Mouse (Mus musculus) heart, adult 18-20 months (tissue): Measurements from ENCODE around the gene Prdm16. TPM values are rescaled to one million over a fixed set of nuclear protein-coding genes. Genes with fewer than 3 reads are reported as not detected.

Experiments
- DNase-seq, 2 experiments: peaks; one replicate each; pipeline ENCODE4 v3.0.0; 2021 to 2022; ENCODE audit warnings: mixed read lengths in 1 of 2
- total RNA-seq, 2 experiments: library from RNA; stranded (reverse); gene quantifications; 2 replicates each; pipeline ENCODE4 v1.2.3; 2021

Gene Prdm16
- total RNA-seq, 2 experiments from 2014 or later = 10.2 to 10.4 TPM

DNA sequence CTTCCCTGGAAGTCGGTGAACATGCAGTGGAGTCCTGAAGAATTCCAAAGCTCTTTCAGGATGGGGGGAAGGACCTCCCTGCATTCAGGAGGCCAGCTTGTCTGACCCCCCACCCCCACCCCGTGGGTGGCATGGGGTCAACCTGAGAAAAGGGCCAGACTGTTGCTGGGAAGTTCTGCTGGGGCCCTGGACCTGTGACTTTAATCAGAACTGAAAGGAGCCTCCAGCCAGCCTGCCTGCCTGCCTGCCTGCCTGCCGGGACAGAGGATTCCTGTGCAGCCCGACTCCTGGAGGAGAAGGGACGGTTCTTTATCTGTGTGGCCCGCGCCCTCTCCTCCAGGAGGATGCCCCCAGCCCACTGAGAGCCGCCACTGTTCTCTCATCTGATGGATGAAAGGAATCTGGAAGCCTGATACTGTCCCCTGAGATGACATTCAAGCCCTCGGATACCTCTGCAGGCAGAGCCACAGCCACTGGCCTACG lies 214.2 kb downstream of the Prdm16 start:
- no peak for DNase-seq

DNA sequence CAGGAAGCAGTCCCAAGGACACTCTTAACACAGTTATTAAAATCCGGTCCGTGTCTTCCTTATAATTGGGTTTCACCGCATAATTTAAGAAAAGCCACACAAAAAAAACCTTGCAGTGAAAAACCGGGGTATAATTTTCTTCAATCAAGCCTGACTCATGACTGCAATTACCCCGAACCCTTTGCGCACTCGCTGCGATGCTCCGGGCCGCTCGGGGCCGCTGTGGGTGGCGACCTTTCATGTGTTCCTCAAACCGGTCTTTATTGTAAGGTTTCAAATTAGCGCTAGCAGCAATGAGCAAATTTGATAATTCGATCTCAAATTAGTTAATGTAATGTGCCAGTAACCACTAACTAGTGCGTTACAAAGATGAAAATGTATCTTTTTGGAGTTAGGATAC lies 215.9 kb downstream of the Prdm16 start:
- DNase-seq = no peak

DNA sequence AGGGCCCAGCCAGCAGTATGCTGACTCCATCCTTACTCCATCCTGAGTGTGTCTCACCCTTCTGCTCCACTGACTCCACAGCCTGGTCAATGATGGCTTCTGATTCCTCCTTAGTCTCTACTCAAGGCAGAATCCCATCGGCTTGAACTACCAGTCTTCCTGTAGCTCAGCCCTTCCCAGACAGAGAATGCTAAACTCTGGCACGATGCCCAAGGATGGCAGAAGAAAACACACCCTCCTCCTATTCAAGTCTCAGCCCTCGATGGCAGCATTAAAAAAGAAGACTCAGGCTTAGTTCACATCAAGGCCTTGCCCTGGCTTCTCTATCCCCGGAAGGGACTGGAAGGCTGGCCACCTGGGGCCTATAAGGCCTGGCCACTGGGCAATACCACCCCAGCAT lies 216.9 kb downstream of the Prdm16 start:
- no peak for DNase-seq

DNA sequence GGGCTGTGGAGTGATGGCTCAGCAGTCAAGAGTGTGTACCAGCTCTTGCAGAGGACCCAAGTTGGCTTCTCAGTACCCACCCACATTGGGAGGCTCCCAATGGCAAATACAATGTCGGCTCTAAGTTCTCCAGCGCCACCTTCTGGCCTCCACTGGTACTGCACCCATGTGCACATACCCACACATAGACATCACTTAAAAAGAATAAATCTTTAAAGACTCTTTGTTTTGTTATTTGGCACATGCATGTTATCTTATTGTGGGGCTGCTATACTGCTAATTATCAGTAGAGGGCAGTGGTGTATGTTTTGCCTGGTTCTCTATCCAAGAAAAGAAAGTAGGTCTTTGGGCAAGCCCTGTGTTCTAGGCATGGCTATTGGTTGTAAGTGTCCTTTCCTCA lies 217.7 kb downstream of the Prdm16 start:
- no peak for DNase-seq

DNA sequence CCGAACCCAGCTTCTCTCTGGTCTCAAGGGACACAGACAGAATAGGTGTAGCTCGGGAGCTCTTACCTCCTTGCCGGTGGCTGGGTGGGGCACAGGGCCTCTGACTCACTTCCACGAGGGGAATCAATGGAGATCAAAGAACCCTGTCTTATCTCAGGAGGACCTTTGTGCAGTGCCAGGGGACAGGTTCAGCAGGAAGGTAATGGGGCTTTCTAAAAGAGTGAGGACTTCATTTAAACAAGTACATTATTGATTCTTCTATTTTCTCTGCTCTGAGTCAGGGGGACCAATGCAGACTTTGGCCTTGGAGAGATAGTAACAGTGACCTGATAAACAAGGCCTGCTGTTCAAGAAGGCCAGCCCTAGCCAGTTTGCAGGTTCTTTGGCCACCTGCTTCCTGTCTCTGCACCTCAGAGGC lies 218.3 kb downstream of the Prdm16 start:
- no peak for DNase-seq

DNA sequence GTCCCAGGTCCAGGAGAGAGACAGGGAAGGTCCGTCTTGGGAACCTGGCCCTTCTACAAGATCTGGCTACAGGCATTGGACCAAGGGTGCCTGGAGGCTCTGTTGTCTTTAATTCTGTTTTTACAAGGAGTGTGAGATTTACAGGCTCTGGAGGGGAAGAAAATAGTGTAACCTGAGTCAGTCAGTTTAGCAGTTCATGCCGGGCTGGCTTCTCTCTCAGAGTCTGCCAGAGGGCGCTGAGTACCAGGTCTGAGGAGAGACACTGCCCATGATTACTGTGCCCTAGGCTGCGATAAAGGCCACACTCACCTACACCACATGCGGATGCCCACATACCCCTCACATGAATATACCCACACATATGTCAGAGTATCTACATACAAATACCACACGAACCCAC lies 219.9 kb downstream of the Prdm16 start:
- no peak for DNase-seq

DNA sequence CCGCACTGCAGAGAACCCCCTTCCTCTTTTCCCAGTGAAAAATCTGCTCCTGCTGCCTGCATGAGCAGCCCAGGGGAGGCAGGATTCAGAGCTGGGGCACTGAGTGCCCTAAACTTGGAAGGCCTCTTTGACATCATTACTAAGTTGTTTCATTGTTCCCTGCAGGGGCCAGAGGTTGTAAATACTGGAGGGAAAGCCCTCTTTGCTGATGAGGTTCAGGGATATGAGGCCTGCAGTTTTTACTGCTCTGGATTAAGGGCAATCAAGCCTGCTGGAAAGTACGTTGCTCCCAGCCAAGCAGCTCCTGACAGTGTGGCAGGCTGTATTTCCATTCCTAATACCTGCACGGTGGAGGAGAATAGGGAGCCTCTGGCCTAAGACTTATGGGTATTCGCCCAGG lies 221.8 kb downstream of the Prdm16 start:
- DNase-seq = no peak

DNA sequence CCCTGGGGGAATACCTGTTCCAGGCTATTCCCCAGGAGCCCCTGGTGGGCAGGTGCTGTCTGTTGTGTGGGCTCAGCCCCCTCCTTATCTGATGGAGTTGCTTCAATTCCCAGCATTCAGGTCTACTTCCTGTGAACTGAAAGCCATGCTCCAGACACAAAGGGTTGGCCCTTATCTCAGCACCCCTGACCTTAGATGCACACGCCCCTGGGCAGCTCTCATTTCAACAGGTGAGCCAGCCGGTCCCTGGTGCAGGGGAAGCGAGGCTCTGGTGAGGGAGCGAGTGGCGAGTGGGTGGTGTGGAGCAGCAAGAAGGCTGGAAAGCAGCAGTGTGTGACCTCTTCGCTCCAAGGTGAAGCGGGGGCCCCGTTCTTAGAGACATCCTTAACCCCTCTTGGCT lies 226.1 kb downstream of the Prdm16 start:
- no peak for DNase-seq

DNA sequence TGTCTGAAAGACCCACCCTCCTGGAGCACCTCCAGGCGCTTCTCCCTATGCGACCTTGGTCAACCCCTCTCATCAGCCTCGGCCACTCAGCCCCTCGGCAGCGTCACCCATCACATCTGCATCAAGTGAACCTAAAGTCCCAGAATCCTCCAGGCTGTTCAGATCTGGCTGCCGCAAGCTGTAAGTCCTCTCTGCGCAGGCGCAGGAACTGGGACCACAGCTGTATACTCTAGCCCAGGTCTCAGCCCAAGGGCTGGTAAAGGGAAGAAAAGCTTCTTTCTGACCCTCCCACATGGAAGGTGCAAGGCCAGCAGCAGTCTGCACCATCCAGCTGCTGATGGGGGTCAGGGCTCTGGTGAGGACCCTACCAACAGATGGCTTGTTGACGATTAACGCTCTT lies 226.8 kb downstream of the Prdm16 start:
- no peak for DNase-seq

DNA sequence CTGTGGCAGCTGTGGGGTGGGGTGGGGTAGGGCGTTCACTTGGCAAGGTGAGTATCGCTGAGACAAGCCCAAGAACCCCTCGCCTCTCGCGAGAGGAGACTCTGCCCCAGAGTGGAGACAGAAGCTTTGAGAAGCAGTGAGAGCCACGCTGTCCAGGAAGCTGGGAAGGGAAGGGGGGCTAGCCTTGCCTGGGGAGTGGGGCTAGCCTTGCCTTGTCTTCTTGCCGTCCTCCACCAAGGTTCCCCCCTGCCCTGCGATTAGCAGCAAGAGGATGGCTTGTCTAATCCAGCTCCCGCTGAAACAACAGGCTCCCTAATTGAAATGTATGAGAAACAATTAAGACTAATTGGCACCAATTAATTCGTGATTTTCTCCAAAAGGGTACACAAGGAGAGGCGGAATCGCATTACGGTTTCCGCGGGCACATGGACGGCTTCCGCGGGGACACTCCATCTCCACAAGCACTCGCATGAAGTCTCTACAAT lies 227.4 kb downstream of the Prdm16 start:
- DNase-seq = no peak

DNA sequence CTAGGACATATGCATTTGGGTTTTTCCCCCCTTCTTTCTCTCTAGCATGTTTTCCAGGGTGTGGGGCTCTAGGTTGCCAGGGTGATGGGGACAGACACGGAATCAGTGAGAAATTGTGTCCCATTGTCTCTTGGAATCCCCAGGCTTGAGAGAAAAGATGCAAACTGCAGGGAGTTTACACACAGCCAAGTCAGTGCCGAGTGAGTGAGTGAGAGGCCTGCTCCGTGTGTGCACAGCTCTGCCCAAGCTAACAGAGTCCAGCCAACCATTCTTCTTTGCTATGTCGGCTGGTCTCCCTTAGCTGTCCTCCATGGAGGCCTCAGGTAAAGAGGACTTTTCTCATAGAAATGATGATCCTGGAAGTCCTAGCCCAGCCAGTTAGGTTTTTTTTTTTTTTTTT lies 233.7 kb downstream of the Prdm16 start:
- no peak for DNase-seq

DNA sequence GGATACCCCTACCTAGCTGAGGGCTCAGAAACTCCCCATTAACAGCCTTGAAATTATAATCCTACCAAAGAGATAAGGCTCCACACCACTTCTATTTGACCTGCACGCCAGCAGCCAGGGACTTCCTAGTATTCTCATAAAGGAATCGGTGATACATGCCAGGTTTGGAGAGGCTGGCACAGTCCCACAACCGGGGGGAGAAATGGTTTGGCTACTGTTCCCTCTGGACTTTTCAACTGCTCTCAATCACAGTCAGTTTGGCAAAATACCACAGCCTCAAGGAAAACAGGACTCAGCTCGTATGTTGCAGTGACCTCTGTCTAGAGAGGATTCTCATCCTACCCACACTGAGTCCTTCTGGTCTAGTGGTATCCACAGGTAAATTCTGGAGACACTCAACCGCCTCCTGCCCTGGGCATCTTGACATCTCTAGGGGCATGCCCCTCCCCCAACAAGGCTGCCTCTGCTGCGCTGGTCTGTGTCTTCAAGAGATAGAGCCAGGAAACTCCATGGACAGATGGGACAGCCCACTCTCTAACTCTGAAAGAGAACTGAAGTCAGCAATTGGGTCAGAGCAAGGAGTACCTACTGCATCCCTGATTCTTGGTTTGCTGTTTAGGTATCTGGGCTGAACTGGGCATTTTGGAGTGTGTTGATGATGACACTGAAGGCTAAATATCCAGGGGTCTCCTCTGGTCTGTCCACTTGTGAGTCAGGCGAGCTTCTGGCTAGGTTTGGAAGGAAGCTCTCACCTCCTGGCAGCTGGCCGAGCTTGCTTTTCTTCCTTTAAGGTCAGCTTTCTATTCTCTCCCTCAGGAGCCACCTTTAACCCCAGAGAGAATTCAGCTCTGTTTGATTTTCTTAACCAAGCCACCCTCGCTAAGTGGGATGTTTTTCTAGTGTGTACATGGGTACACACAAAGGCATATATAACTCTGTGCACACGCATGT lies 234.4 kb downstream of the Prdm16 start:
- DNase-seq = peak; percentile 71 to 75

DNA sequence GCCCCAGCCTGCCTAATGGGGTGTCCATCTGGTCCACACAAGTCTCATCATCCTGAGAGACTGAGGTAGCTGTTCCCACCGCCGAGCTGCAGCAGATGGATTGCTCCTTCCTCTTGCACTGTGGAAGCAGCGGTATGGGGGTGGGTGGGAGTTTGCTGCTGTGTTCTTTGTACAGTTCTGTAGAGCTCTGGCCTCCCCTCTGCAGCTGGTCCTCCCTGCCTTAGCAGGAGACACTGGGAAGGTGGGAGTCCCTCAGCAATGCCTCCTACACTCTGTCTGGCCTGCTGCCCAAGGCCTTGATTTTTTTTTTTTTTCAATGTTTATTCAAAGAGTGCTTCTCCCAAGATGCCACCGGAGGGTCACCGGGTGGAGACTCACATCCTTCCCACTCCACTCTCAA lies 235.3 kb downstream of the Prdm16 start:
- DNase-seq = no peak

DNA sequence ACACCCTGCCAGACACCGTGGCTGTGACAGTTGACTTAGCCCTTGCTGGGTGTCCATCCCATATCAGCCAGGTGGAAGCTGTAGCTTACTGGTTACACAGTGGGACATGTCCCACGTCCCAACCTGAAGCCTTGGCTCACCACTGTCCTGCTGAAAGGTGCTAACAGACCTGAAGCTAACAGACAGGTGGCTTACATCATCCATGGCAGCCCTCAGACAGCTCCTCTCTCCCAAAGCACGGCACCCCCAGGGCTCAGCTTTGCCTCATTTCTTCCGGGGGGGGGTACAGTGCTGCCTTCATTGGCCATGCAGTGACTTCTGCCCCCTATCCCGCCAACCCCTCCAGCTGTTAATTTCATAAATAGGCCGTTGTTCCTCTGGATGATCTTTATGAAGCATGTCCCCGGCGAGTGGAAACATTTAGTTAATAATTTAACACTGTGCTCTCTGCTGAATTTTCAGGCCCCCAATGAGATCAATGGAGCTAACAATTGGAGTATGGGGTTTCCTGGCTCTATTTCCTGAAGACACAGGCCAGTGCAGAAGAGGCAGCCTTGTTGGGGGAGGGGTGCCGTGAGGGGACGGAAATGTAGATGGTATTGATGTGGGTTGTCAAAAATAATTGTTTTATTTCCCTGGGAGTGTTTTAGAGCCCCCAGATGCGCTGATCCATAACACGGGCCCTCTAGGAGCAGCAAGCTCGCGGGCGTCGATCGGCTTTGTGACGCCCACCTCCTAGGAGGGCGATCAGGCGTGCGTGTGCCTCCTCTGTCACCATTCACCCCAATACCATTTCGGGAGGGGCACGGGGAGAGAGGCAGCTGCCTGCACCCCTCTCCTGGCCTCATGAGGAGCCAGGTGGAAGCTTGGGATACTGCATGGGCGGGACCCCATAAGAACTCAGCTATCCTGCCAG lies 236.2 kb downstream of the Prdm16 start:
- DNase-seq = no peak

DNA sequence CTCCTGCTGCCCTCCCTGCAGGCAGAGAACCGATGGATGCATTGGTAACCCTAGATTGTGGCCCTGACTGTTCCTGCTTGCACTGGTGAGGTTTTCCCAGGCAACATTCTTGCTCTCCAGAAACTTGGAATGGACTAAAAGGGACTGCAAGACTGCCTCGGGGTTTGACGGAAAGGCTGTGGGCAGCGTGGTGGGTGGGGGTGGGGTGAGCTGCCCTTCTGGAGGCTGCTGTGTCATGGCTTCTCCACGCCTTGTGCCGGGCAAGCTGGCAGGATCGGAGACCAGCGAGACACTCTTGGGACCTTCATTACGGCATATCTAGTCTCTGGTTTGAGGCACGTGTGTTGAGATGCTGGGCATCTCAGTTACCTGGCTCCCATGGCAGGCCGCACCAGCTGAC lies 237.0 kb downstream of the Prdm16 start:
- no peak for DNase-seq

DNA sequence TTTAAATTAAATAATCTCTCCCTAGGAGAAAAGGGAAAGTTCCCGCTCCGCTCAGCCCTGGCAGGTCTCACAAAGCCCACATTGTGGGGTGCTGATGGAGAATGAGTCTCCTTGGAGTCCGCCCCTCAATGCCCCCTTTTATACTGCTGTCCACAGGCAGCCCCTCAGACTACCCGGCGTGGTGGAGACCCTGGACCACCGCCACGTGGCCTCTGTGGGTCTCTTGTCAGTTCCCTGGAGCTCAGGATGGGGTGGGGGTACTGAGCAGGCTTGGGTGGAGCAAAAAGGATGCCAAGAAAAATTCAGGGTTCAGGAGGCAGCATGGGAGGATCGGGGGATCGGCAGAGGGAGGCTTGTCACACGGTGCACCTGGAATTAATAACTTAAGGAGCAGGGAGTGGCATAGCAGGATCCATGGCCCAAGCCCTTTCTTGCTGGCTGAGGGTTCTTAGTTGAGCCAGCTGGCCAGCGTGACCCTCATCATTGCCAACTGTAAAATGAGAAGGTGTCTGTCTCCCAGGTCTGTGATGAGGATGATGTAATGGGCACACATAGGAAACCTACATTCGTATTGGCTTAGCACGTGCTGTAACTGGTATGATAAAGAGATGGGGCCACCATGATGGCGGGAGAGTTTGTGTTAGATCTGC lies 239.9 kb downstream of the Prdm16 start:
- DNase-seq = peak in 1 of 2 experiments; percentile 20

DNA sequence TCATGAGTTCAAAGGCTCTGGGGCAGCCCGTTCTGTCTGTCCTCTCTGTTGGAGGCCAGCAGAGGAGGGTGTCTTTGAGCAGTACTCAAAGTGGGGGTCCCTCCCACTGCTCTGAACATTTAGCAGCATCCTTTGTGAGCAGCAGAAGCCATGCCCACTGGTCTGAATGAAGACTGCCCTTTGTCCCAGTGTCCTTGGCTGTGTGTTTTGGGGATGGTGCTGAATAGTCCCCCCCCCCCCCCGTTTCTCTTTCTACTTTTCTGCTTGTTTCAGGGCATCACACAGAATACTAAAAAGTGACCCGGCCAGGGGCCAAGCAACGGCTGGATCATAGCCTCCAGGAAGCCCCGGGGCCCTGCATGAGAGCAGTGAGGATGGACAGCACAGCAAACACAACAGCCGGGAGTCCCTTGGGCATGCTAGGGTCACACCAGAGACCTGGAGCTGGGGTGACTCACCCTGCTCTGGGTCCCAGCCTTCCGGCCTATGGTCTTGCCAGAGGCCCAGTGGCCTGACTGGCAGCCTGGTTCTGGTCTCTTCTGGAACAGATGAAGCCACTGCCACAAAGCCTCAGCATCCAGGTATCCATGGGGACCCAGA lies 242.4 kb downstream of the Prdm16 start:
- no peak for DNase-seq

DNA sequence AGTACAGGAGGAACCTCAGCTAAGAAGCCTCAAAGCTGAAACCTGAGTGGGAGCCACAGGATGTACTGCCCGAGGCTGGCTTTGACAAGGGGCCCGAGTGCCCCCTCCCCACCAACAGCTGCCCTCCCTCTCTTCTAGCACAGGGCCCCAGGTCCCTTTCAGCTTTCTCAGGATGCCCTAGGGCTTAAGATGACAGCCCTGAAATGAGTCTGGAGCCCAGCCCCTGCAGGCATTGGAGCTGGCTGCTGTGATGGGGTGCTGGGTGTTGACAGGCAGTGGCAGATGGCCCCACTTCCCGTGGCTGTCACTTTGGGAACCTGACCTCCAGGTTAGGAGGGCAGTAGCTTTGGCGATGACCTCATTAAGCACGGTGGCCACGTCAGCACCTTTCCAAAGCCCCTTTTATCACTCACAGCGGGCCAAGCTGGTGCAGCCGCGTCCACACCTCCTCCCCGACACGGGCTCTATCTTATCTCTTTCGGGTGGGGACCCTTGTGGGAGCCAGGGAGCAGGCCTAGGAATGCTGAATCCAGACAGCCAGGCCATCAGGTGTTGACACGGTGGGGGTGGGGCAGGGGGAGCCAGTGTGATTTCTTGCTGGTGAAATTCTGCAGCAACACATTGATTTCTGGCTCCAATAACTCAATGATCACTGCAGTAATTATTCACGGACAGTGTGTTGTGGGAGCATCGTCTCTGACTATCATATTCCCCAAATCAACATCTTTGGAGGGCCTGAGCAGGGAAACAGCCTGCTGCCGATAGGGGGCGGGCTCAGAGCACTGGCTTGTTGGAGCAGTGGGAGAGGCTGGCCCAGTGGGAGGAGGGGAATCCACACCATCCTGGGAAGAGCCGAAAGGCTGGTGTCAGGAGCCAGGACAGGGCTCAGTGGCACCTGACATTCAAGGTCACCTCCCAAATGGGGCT lies 243.2 kb downstream of the Prdm16 start:
- peak; percentile 65 to 72 for DNase-seq

DNA sequence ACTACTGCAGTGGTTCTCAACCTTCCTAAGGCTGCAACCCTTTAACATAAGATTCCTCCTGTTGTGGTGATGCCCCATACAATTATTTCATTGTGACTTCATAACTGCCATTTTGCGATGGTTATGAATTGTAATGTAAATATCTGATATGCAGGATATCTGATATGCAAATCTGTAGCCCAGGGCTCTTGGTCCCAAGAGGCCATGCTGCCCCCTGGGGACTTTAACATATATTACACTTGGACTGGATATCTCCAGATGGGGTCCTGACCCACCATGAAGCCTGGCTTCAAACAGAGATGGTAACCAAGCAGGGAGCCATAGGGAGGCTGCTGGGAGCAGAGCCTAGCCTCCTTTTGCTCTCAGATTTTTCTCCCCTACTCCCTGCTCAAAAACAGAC lies 244.0 kb downstream of the Prdm16 start:
- DNase-seq = no peak

DNA sequence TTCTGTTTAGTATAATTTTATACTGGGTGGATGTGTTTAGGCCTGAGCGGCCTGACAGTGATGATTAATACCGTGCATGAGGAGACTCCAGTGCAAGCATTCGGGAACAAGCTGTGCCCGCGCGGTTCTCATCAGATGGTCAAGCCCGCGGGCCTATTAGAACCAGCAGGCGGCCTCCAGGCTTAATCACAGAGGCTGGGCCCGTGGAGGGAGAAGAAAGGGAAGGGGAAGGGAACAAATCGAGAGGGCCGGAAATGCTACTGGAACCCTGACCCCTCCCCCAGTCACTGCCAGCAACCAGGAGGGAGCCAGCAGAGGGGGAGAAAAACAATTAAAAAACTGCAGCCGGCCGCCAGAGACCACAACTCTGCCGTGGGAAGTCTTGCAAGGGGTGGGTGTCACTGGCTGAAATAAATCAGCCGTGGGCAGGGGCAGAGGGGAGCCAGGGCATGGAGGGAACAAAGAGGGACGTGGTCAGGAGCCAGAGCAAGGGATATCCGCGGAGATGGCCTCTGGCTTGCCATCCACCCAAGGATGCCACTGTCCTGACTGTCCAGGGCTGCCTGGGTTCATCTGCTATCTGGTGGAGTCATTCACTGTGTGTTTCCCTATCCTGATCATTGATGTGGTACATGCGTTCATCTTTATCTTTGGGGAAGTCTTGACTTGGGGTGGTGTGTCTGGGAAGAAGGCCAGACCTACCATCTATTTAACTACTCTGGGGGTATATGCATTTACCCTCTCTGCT lies 246.2 kb downstream of the Prdm16 start:
- no peak for DNase-seq
